Comparison of ENCODE assay signal across 8 mouse cellular contexts in genomic region chr2:158865358-158865757, GRCm38 (mm10).
DNase-seq lines count a peak whose midpoint lies in the region; ATAC-seq and TF ChIP-seq lines count a peak whose summit lies in the region.

No protein-coding gene starts in this region.

- no peak overlapping the region for H3K9ac ChIP-seq in CH12.LX (ENCODE audit: insufficient read depth, low read depth)
- no peak overlapping the region for H3K9ac ChIP-seq in forebrain, embryonic 11.5 days (ENCODE audit: low read length)
- no peak overlapping the region for H3K9ac ChIP-seq in heart, embryonic 16.5 days (ENCODE audit: low read length)
- no peak overlapping the region for H3K9ac ChIP-seq in liver, embryonic 13.5 days
- no peak overlapping the region for H3K9ac ChIP-seq in neural tube, embryonic 12.5 days

- dilution Hi-C loops in CH12.LX (cut with MboI; ENCODE audit: extremely low pct_ligation_motif_present, extremely low pct_unique_long_range_greater_than_20kb, low sequenced_read_pairs) = no loop called here

- 30% methylated on average over 10 of the region's 10 CpGs for WGBS in forebrain, embryonic 11.5 days
- WGBS in heart, embryonic 16.5 days = 16% methylated on average over 10 of the region's 10 CpGs
- WGBS in liver, embryonic 13.5 days (ENCODE audit: insufficient replicate concordance) = 15% methylated on average over 10 of the region's 10 CpGs
- 24% methylated on average over 10 of the region's 10 CpGs for WGBS in neural tube, embryonic 12.5 days

- no peak overlapping the region for H3K4me3 ChIP-seq in CH12.LX (replicated peaks in 1 of 3; ENCODE audit: low read depth in 2 of 3, low read length in 2 of 3, poor library complexity in 1 of 3)
- no peak overlapping the region for H3K4me3 ChIP-seq in forebrain, embryonic 11.5 days (ENCODE audit: low read depth, low read length)
- no peak overlapping the region for H3K4me3 ChIP-seq in heart, embryonic 16.5 days (ENCODE audit: low read length)
- H3K4me3 ChIP-seq in liver, embryonic 13.5 days (replicated peaks) = no peak overlapping the region
- no peak overlapping the region for H3K4me3 ChIP-seq in neural tube, embryonic 12.5 days

- H3K9me3 ChIP-seq in CH12.LX (replicated peaks; ENCODE audit: low read length) = no peaks in the 10 kb centered on the region
- H3K9me3 ChIP-seq in forebrain, embryonic 11.5 days (ENCODE audit: control insufficient read depth, low read length) = no peaks in the 10 kb centered on the region
- H3K9me3 ChIP-seq in heart, embryonic 16.5 days (replicated peaks; ENCODE audit: control insufficient read depth, low read length) = no peaks in the 10 kb centered on the region
- no peaks in the 10 kb centered on the region for H3K9me3 ChIP-seq in liver, embryonic 13.5 days (replicated peaks)
- H3K9me3 ChIP-seq in neural tube, embryonic 12.5 days = no peaks in the 10 kb centered on the region

- peaks cover 4 to 23% of the 10 kb centered on the region in 2 experiments for H3K4me1 ChIP-seq in CH12.LX (ENCODE audit: control insufficient read depth in 1 of 2, insufficient read depth in 2 of 2)
- no peaks in the 10 kb centered on the region for H3K4me1 ChIP-seq in forebrain, embryonic 11.5 days (replicated peaks; ENCODE audit: control insufficient read depth, insufficient read depth, low read length)
- no peaks in the 10 kb centered on the region for H3K4me1 ChIP-seq in heart, embryonic 16.5 days (ENCODE audit: control insufficient read depth, insufficient read depth, low read length)
- H3K4me1 ChIP-seq in liver, embryonic 13.5 days (replicated peaks) = no peaks in the 10 kb centered on the region
- peaks cover 7% of the 10 kb centered on the region; the same call in 1 of the 2 replicates for H3K4me1 ChIP-seq in neural tube, embryonic 12.5 days

- ATAC-seq in forebrain, embryonic 11.5 days (replicated peaks; ENCODE audit: low FRiP score) = peak; percentile 63
- ATAC-seq in heart, embryonic 16.5 days (replicated peaks; ENCODE audit: extremely low read depth, insufficient read depth, low FRiP score) = peak; percentile 39; the same call in 1 of the 2 replicates
- ATAC-seq in liver, embryonic 13.5 days (ENCODE audit: low read depth) = peak; percentile 41; the same call in 1 of the 2 replicates
- peak; percentile 23; the same call in 1 of the 2 replicates for ATAC-seq in neural tube, embryonic 12.5 days (ENCODE audit: low FRiP score, low read depth)

- TF ChIP-seq CTCF in CH12.LX (conservative IDR thresholded peaks at IDR 0.05 in 1 of 2, IDR thresholded peaks at IDR 0.05 in 1 of 2; ENCODE audit: low read depth in 2 of 2, low read length in 2 of 2) = peak; percentile 97 to 99

- TF ChIP-seq RAD21 in CH12.LX (IDR thresholded peaks at IDR 0.05; ENCODE audit: low read depth, low read length) = peak; percentile 95

- peak; percentile 84 for DNase-seq in CH12.LX (ENCODE audit: extremely low read depth)
- peak; percentile 24 for DNase-seq in c-Kit-negative CD71-positive TER-119-positive erythroid progenitor cells, embryonic 14.5 days (ENCODE audit: low read depth, low spot score)
- peak; percentile 92 for DNase-seq in forebrain, embryonic 11.5 days (ENCODE audit: low spot score)
- DNase-seq in kidney, postnatal 14 days = peak; percentile 80
- peak; percentile 59 for DNase-seq in liver, embryonic 13.5 days
- DNase-seq in testis, postnatal 10 days (ENCODE audit: low spot score) = peak; percentile 90

- H3K27ac ChIP-seq in CH12.LX (ENCODE audit: insufficient read depth, low read depth) = no peak overlapping the region
- H3K27ac ChIP-seq in forebrain, embryonic 11.5 days (ENCODE audit: low read depth, low read length) = no peak overlapping the region
- H3K27ac ChIP-seq in heart, embryonic 16.5 days (ENCODE audit: low read length) = no peak overlapping the region
- no peak overlapping the region for H3K27ac ChIP-seq in liver, embryonic 13.5 days
- H3K27ac ChIP-seq in neural tube, embryonic 12.5 days = no peak overlapping the region

- no peak for TF ChIP-seq EP300 in CH12.LX (IDR thresholded peaks at IDR 0.05; ENCODE audit: low read length)

- H3K4me2 ChIP-seq in CH12.LX (ENCODE audit: insufficient read depth, low read depth, poor library complexity, severe bottlenecking) = no peak overlapping the region
- no peak overlapping the region for H3K4me2 ChIP-seq in forebrain, embryonic 11.5 days (ENCODE audit: low read depth, low read length, severe bottlenecking)
- no peak overlapping the region for H3K4me2 ChIP-seq in heart, embryonic 16.5 days (ENCODE audit: low read depth, low read length)
- no peak overlapping the region for H3K4me2 ChIP-seq in liver, embryonic 13.5 days
- H3K4me2 ChIP-seq in neural tube, embryonic 12.5 days (replicated peaks) = no peak overlapping the region

- peaks cover 0 to 9% of the 10 kb centered on the region in 2 experiments for H3K36me3 ChIP-seq in CH12.LX (replicated peaks in 1 of 2; ENCODE audit: control insufficient read depth in 1 of 2, insufficient read depth in 1 of 2, low read length in 1 of 2)
- no peaks in the 10 kb centered on the region for H3K36me3 ChIP-seq in forebrain, embryonic 11.5 days (ENCODE audit: control insufficient read depth, insufficient read depth, low read length)
- H3K36me3 ChIP-seq in heart, embryonic 16.5 days (ENCODE audit: control insufficient read depth, insufficient read depth) = no peaks in the 10 kb centered on the region
- H3K36me3 ChIP-seq in liver, embryonic 13.5 days = no peaks in the 10 kb centered on the region
- H3K36me3 ChIP-seq in neural tube, embryonic 12.5 days = no peaks in the 10 kb centered on the region

- no peaks in the 10 kb centered on the region for H3K27me3 ChIP-seq in CH12.LX (replicated peaks)
- no peaks in the 10 kb centered on the region for H3K27me3 ChIP-seq in forebrain, embryonic 11.5 days (ENCODE audit: control insufficient read depth, insufficient read depth, low read length)
- no peaks in the 10 kb centered on the region for H3K27me3 ChIP-seq in heart, embryonic 16.5 days (ENCODE audit: control insufficient read depth, insufficient read depth, low read length)
- no peaks in the 10 kb centered on the region for H3K27me3 ChIP-seq in liver, embryonic 13.5 days
- H3K27me3 ChIP-seq in neural tube, embryonic 12.5 days (replicated peaks) = no peaks in the 10 kb centered on the region; the same call in 1 of the 2 replicates

- in situ Hi-C loops in CH12.LX (cut with MboI; ENCODE audit: low pct_ligation_motif_present, low pct_unique_long_range_greater_than_20kb, low sequenced_read_pairs) = loop anchor here (25.0 kb wide), 1 partner anchor 228 kb away; no protein-coding TSS in a partner anchor

- TF ChIP-seq POLR2A in CH12.LX (IDR thresholded peaks at IDR 0.05; ENCODE audit: low read depth, low read length) = no peak

- H3K79me2 ChIP-seq in CH12.LX (replicated peaks; ENCODE audit: control insufficient read depth, extremely low read depth, insufficient read depth, poor library complexity, severe bottlenecking) = no peaks in the 10 kb centered on the region

TF ChIP-seq in CH12.LX, 34 proteins besides CTCF, POLR2A, EP300 and RAD21:
- TF ChIP-seq NELFE (IDR thresholded peaks at IDR 0.05; ENCODE audit: low read depth, low read length) = peak; percentile 59; the same call in 1 of the 2 replicates
- TF ChIP-seq MAX (IDR thresholded peaks at IDR 0.05; ENCODE audit: low read length) = 0 out of 2 replicates have a peak, but pooled peaks have one; percentile 38
- TF ChIP-seq MYC (IDR thresholded peaks at IDR 0.05; ENCODE audit: low read depth, low read length) = no peak
- TF ChIP-seq NRF1 (IDR thresholded peaks at IDR 0.05; ENCODE audit: low read depth, low read length) = 0 out of 2 replicates have a peak, but pooled peaks have one; percentile 35
- TF ChIP-seq KAT2A (IDR thresholded peaks at IDR 0.05; ENCODE audit: insufficient replicate concordance, low read length) = no peak
- peak; percentile 80 for TF ChIP-seq SMC3 (IDR thresholded peaks at IDR 0.05; ENCODE audit: low read depth, low read length)
- TF ChIP-seq USF2 (conservative IDR thresholded peaks at IDR 0.05; ENCODE audit: low read depth, low read length) = no peak
- TF ChIP-seq MEF2A (IDR thresholded peaks at IDR 0.05; ENCODE audit: borderline replicate concordance, low read depth, low read length) = no peak
- TF ChIP-seq RCOR1 (conservative IDR thresholded peaks at IDR 0.05; ENCODE audit: low read depth, low read length) = no peak

Comparison
In these comparisons a context has a peak if more than half of its experiments do, and no peak if none do; other contexts are left out.
1. DNase-seq: peak in every context shown above with its lines; median percentile 92 in forebrain, embryonic 11.5 days; 90 in testis, postnatal 10 days; 84 in CH12.LX; 80 in kidney, postnatal 14 days; 59 in liver, embryonic 13.5 days; 24 in c-Kit-negative CD71-positive TER-119-positive erythroid progenitor cells, embryonic 14.5 days.